Mouse (Mus musculus) hematopoietic stem cell, adult 5-6 weeks (primary cell): ENCODE measurements around the gene Chp1. TPM values are rescaled to one million over a fixed set of nuclear protein-coding genes. Genes with fewer than 3 reads are reported as not detected.
"Not testable (repeated sequence)": the region's sequence is repeated elsewhere in the genome, so short reads cannot be mapped to it uniquely, and the experiment has no call there.

Experiments
- ATAC-seq, 2 experiments: fragments of 125-278 bp in 1 of 2; replicated peaks in 1 of 2; 2 replicates each; pipeline ENCODE4 v1.8.0; 2016 to 2017; ENCODE audit warnings: inconsistent platforms in 2 of 2, mild to moderate bottlenecking in 2 of 2, moderate number of reproducible peaks in 2 of 2, low read depth in 1 of 2, moderate TSS enrichment in 1 of 2; ENCODE audit not compliant: low FRiP score in 2 of 2, poor library complexity in 2 of 2, severe bottlenecking in 2 of 2, insufficient read depth in 1 of 2, low TSS enrichment in 1 of 2
- total RNA-seq: library from RNA; stranded (forward); fragments of 172-1452, 232-1000 nt; gene quantifications from 2 replicates; pipeline ENCODE4 v1.2.3, GENCODE M21; 2017

The Chp1 gene
- total RNA-seq = 51.5 and 65.8 TPM in 2 replicates

DNA sequence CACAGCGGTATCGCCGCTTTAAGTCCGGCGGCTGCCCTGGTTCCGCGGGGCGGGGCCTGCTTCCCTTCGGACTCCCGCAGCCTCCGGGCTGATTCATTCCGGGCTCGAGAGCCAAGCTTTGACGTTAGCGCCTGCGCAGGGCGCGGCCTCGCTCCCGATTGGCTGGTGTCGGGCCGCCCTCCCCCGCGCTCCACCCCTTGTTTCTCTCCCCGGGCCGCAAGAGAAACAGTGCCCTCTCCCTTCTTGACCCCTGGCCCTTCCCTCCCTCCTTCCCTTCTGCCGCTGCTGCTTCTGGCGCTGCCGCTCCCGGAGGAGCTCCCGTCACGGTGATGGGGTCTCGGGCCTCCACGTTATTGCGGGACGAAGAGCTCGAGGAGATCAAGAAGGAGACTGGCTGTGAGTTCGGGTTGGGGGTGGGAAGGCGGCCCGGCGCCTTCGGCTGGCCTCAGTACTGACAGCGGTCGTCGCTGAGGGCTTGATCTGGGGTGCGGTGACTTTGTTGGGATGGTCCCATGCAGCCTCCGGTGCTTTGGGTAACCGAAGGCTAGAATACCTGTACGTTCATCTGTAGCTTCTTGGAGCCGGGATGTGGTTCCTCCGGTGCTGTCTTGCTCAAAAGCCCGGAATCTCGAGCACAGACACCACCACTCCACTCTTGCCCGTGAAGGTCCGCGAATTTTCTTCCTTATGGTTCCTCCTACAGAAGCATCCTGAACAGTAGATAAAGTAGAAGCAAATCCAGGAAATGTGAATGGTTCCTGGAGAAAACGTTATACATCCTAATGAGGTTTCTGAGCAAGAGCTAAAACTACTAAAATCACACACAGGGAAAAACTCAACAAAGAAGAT is at the start of gene Chp1, which contains the start of gene Exd1:
TSS of gene Chp1 (plus strand) at position 176 of the 849 bp plus-strand sequence.
TSS of gene Exd1 (minus strand) at position 106 of the 849 bp plus-strand sequence.
- peak; percentile 96 for ATAC-seq

DNA sequence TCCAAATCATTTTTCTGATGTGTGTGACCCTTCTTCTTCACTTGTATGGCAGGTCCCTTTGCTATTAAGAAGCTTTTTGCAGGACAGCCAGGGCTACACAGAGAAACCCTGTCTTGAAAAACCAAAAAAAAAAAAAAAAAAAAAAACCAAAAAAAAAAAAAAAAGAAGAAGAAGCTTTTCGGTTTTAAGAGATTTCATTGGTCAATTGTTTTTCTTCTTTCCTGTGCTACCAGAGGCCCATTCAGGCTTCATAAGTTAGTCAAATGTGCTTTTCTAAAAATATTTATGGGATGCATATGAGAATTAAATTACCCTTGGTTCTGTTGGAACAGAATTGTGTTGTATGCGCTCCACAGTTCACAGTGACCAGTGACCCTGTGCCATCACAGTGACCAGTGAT is 48.6 kb upstream of the Chp1 start:
- ATAC-seq = no peak

DNA sequence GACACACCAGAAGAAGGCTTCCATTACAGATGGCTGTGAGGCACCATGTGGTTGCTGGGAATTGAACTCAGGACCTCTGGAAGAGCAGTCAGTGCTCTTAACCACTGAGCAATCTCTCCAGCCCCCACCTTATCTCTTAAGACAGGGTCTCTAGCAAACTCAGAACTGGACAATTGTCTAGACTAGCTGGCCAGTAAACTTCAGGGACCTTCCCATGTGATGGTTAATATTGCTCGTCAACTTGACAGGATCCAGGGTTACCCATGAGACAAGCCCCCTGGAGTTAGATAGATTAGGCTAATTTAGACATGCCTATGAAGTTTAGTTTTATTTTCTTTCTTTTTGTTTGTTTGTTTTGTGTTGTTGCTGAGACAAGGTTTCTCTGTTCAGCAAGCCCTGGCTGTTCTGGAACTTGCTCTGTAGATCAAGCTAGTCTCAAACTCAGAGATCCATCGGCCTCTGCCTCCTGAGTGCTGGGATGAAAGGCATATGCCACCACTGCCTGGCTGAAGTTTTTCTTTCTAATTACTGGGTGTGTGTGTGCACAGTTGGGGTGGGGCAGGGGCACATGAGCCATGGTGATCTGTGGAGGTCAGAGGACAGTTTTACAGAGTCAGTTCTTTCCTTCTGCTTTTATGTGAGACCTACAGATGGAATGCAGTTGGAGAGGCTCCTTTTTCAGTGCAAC is 46.4 kb upstream of the Chp1 start:
- ATAC-seq = no peak

DNA sequence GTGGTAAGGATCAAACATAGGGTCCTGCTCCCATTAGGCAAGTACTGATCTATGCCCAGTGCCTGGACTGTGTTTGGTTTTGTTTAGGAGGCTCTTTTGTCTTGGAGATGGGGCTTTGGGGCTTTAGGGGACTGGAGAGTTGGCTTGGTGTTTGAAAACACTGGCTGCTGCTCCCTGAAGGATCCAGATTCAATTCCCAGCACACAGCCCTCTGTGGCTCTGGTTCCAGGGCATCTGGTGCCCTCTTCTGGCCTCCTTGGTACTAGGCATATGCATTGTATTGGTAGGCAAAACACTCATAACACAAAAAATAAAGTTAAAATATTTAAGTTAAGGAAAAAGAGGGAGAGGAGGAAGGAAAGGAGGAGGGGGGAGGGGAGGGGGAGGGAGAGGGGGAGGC is 40.4 kb upstream of the Chp1 start:
- no peak for ATAC-seq

DNA sequence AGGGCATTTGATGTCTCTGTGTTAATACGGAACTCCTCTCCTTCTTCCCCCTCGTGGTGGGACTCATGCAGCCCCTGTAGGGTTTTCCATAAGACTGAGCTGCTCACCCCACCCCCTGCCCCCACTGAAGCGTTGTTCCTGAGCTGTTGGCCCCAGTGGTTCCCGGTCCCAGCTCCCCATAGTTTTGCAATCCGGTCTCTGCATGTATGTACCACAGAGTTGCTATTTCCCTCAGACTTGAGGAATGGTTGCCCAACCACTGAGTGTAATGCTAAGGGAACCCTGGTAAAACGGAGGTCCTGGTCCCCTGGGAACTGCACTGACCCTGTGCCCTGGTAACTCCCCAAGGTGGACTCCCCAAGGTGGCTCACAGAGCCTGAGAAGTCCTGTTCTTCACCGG is 39.0 kb upstream of the Chp1 start:
- ATAC-seq = not testable (repeated sequence)

DNA sequence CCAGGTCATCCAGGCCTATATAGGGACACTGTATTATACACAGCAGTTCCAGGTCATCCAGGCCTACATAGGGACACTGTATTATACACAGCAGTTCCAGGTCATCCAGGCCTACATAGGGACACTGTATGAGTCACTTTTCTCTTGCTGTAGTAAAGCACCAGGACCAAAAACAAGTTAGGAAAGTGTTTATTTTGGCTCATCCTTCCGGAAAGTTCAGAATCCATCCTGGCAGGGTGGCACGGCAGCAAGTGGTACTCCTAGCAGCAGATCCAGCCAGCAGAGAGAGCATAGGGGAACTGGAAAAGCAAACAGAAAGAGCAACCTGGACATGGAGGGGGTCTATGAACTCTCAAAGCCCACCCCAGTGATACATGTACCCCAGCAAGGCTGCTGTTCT is 36.6 kb upstream of the Chp1 start:
- no peak for ATAC-seq

DNA sequence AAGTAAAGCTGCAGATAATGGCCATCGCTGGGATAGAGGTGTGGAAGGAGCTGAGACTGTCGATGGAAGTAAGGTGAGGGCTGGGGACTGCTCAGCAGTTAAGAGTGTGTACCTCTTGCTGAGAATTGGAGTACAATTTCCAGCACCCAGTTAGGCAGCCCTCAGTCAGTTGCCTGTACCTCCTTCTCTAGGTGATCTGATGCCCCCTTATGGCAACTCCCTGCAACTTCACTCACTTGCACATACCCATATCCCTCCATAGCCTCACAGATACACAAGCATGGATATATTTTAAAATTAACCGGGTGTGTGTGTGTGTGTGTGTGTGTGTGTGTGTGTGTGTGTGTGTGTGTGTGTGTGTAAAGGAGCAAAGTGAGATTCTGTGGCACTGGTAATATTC is 35.2 kb upstream of the Chp1 start:
- ATAC-seq = no peak

DNA sequence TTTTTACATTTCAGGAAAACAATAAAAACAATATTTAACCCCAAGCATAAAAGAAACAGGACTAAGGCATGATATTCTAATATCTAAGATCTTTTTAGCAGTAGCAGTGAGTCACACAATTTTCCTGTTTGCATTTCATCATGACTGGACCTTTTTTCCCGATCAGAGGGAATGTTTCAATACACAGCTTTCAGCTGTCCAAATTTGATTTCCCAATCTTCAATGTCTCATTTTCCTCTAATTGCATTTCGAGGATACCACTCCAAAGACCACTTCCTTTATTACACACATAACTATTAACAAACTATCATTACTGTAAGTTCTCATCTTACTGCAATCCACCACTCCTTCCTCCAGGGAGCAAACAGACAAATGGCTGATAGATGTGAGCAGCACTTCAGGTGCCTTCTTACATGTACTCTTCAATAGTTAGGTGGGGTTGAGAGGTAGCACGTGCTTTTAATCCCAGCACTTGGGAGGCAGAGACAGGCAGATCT is 33.4 kb upstream of the Chp1 start:
- ATAC-seq = peak in 1 of 2 experiments; percentile 36; a peak in 1 of 4 replicates

DNA sequence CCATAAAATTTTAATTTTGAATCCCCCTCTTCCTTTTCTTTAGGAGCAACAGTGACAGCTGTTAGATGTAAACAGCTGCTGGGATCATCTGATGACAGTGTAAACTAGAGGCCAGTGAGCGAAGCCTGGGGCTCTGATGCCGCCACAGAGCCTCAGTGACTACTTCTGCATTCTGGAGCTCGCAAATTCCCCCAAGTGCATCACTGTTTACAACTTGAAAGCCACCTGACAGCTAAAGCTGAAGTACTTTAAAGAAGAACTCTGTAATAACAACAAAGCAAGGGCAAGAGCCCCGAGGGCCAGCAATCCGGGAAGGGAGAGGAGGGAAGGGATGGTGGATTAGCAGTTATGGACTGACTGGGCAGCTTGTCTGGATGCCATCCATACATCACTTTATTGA is 30.7 kb upstream of the Chp1 start:
- ATAC-seq = no peak

DNA sequence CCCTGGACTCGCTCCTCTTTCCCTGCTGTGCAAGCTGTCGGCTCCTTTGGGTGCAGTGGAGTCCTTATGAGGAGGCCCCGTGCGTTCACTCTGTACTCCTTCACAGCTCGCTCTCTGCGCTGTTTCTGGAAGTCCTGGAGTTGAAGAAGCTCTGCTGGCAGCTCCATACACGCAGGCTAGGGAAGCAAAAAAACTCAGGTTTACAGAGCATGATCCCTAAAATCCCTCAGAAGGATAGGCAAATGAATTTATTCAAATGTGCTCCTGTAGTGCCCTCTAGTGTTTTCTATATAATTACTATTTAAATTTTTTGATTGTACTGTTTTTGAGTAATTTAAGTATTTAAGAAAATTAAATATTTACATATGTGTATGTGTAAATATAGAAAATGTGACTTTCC is 26.9 kb upstream of the Chp1 start:
- ATAC-seq = no peak

DNA sequence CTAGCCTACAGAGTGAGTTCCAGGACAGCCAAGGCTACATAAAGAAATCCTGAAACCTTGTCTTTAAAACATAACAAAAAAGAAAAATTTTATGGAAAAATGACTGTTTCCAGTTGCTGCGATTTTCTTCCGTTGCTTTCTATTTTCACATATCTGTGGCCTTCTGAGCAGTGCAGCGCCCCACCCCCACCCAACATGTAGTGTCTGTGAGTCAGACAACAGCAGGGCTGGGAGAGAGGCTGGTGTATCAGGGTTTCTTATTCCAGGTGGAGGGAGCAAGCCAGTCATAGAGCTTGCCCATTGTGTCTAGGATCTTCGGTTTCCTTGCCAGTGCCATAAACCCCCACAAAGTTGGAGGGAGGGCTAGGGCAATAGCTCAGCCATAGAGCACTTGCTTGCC is 23.7 kb upstream of the Chp1 start:
- no peak for ATAC-seq

DNA sequence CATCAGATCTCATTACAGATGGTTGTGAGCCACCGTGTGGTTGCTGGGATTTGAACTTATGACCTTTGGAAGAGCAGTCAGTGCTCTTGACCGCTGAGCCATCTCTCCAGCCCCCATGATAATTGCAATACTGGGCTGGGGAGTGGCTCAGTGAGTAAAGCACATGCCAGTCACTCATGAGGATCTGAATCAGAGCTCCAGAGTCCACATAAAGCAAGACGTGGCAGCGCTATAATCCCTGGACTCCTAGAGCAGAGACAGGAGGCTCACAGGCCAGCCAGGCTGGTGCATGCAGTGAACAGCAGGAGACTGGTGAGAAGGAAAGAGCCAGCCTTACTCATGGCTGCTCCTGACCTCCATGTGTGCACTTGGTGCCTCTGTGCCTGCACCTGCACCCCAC is 22.1 kb upstream of the Chp1 start:
- no peak for ATAC-seq

DNA sequence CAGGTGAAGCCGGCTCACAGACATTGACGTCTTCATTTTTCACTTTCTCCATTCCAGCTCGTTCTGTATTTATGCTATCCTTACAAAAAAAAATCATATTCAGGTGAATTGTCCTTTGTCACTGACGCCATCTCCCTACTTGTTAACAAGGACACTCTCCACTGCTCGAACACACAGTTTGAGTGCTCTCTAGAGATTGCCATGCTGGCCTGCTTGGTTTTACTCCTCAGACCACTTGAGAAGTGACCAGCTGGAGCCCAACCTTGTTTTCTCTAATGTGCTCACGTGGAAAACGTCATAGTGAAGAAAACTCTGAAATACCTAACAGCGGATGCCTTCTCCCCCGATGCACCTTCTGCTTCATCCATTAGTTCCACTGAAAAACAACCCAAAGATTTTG is 8.7 kb upstream of the Chp1 start:
- no peak for ATAC-seq

DNA sequence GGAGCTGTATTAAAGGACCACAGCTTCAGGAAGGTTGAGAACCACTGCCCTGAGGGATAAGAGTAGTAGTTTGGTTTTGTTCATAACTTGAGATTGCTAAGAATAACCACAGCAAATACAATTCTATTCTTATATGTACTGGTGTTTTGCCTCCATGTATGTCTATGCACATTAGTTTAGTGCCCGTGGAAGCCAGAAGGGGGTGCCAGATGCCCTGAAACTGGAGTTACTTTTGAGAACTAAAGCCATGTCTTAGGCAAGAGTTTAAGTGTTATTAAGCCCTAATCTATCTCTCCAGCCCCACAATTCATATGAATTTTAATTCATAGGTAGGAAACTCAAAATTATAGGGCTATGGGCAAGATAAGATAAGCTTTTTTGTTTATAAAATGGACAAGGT is 5.4 kb upstream of the Chp1 start:
- peak; percentile 54 to 60; a peak in 2 of 4 replicates for ATAC-seq

DNA sequence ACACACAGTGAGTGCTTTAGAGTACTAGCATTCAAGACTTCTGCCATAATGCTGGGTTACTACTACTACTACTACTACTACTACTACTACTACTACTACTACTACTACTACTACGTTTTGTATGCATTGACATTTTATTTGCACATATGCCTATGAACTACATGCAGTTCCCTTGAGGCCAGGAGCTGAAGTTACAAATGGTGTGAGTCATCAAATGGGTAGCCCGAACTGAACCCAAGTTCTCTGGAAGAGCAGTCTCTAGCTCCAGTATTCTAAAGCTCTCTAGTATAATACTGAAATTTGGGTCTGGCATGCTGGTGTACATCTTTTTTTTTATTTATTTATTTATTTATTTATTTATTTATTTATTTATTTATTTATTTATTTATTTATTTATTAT is 3.8 kb upstream of the Chp1 start:
- no peak for ATAC-seq

DNA sequence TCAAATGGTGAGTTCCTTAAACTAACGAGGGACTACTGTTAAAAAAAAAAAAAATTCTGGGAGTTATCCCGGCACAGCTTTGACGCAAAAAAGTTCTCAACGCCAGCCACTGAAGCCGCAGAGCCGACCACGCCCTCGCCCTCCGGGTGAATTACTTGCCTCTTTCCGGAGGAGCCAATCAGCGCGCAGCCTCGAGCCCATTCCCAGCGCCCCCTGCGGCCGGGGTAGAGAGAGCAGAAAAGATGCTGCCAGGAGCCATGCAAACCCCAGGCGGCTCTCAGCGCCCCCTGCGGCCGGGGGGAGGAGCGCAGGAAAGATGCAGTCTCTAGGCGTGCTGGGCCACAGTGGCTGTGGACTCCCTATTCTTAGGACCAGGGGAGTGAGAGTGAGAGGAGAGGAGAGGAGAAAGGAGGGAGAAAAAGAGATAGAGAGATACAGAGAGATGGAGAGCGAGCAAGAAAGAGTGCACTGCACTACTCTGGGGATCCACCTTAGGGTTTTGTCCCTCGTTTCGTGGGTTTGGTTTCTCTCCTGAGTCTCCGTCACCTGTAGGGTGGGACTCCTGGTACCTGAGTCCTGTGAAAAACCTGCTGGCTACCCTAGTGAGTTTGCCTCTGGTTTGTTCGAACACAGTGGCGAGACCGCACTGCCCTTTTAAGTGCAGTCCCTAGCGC is 512 bp upstream of the Chp1 start:
- ATAC-seq = peak; percentile 79 to 81

DNA sequence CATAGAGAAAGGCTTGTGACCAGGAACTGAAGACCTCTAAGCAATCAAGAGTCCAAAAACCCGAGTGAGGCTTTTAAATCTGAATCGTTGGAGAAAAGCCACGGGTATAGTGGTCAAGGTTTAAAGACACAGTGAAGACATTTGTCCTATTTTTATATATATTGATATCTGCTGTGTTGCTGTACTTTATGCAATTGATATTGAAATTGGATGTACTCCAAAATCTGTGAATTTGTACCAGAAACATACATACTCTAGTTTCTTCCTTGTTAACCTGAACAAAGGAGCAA is 819 bp downstream of the Chp1 start:
- no peak for ATAC-seq

DNA sequence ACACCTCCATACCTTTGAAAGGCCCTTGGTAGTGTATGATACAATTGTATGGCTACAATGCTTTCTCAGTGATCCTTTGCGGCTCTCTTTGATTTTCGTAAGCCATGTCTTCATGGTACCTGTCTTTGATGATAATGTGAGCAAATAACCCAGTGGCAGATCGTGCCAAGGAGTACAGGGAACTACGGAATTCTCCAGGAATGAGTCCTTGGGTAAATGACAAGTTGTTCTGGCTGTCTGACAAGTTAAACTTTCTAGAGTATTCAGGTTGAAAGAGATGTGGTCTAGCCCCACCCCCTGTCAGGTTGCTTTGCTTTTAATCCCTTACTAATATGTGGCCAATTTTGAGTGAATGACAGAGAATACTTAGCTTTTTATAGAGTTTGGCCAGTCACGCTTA is 1.2 kb downstream of the Chp1 start:
- no peak for ATAC-seq
